Mouse (Mus musculus) T-helper 2 cell (primary cell): ENCODE data around the gene Acap2.

Experiments
- in situ Hi-C: fragments of 300-600 bp; cut with MboI, MseI; formaldehyde crosslinking; loops from one replicate; pipeline ENCODE4 v1.15.1; 2025; ENCODE audit warnings: high pct_unique_total_duplicates

Acap2 gene

DNA sequence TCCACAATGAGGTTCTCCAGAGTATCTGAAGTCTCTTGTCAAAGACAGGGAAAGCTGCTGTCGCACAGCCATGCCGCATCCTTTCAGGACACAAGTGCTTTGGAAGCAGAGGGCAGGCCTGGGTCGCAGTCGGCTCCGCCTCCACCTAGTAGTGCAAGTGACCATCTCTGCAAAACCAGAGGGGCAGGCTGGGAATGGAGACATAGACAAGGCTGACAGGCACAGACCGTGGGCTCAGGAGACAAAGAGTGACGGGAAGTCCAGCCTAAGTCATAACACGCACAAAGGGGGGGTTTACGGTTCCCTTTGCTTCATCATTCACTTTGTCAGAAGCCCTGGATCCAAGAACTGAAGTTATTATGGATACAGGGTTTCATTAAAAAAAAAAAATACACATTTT lies 107.9 kb downstream of the Acap2 start:
- in situ Hi-C loops = no loop called here

DNA sequence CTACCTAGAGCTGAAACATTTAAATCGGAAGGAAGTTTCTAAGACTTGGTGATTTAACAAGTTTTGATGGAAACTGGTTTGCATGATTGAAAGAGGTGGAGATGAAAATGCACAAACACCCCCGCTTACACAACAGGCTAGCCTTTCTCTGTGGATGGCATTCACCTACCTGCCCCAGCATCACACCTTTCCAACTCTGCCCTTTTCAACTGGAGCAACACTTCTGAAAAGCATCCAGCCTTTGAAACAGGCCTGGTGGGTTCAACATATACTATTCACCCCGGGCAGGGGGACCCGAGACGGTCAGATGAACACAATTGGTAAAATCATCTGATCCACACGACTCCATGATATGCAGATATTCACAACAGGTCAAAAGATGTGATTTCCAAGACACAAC lies 119.2 kb downstream of the Acap2 start:
- in situ Hi-C loops = loop anchor here (10.0 kb wide), 2 partner anchors 113 to 1983 kb away; partner anchors contain the start of gene Lmln

DNA sequence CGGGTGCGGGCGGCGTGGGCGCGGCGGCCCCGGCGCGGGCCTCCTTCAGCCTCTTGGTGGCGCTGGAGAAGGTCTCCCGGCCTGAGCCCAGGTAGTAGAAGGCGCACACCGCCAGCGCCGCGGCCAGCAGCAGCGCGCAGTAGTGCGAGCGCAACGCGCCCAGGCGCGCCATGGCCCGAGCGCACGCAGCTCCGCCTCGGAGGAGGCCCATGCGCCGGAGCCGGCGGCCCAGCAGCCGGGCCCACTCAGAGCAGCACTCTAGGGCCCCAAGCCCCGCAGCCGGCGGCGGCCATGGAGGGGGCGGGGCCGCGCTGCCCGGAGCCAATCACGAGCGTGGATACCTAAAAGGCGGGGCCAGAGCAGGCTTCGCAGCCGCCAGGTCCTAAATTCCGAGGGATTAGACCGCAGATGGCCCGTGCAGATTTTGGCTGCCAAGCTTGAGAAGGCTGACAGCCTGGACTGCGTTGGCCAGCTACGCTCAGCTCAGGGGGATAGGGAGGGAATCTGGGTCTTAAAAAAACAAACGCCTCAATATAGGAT lies 119.8 kb downstream of the Acap2 start, which contains the start of gene Xxylt1:
Gene Xxylt1 (minus strand): TSS at position 308 of the 540 bp plus-strand sequence.
- in situ Hi-C loops = loop anchor here (10.0 kb wide), 2 partner anchors 114 to 1984 kb away; partner anchors contain the start of gene Lmln

GRCm38 (mm10) chr16:31080573-31081051 lies 120.4 kb downstream of the Acap2 start:
- in situ Hi-C loops = loop anchor here (10.0 kb wide), 2 partner anchors 114 to 1984 kb away; partner anchors contain the start of gene Lmln

- in situ Hi-C loops = no loop called here
Observed at GRCm38 (mm10) chr16:31077396-31077795, 123.6 kb downstream of the Acap2 start.

GRCm38 (mm10) chr16:31076436-31076835 lies 124.6 kb downstream of the Acap2 start:
- in situ Hi-C loops = no loop called here

- in situ Hi-C loops = loop anchor here (5.0 kb wide), 1 partner anchor 482 kb away; no protein-coding TSS in a partner anchor
Observed at GRCm38 (mm10) chr16:31074324-31074908, 126.6 kb downstream of the Acap2 start.

DNA sequence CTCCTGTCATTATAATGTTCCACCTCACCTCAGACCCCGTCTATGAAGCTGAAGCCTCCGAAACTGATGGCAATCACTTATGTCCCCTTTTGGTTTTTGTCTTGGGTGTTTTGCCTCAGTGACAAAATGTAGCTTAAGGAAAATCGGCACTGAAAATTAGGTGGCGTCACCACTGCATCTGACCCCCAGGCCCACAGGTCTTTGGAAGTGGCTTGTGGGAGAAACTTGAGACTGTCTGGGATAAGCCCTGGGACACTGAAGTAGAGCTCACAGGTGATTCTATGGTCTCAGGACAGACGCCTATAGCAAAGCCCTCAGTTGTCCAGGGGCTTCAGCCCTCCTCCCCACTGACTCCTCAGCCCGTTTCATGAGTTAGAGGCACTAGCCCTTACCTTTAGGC lies 129.3 kb downstream of the Acap2 start:
- in situ Hi-C loops = loop anchor here (5.0 kb wide), 1 partner anchor 479 kb away; no protein-coding TSS in a partner anchor

DNA sequence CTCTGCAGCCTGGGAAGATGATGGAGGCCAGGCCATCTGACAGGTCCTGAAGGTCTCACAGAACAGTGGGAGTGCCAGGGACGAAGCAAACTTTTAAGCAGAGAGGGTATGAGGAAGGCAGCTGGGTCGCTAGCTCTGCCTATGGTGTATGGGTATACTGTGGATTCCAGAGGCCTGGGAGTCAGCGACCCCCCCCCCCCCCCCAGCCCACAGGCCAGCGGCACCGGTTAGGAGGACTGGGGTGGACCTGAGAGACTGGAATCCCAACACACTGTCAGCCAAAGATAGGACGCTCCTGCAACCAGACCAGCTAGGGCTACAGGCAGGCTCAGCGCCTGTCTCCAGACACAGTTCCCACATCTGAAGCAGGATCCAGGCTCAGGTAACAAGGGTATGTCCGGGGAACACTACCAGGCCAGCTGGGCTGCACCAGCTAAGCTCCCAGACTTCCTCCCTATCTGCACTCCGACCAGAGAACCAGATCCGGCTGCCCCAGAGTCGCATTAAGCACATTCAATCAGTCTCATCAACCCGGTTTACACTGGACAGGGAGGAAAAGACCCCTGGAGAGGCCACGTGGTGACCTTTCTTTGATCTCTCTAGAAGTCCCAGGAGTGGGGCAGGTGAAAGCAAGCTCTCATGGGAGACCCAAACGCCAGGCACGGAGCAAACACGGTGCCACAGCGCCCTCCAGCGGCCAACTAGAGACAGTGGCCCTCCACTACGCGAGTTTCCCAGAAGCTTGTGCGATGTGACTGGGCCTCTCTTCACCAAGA lies 130.5 kb downstream of the Acap2 start:
- in situ Hi-C loops = loop anchor here (5.0 kb wide), 1 partner anchor 478 kb away; no protein-coding TSS in a partner anchor

DNA sequence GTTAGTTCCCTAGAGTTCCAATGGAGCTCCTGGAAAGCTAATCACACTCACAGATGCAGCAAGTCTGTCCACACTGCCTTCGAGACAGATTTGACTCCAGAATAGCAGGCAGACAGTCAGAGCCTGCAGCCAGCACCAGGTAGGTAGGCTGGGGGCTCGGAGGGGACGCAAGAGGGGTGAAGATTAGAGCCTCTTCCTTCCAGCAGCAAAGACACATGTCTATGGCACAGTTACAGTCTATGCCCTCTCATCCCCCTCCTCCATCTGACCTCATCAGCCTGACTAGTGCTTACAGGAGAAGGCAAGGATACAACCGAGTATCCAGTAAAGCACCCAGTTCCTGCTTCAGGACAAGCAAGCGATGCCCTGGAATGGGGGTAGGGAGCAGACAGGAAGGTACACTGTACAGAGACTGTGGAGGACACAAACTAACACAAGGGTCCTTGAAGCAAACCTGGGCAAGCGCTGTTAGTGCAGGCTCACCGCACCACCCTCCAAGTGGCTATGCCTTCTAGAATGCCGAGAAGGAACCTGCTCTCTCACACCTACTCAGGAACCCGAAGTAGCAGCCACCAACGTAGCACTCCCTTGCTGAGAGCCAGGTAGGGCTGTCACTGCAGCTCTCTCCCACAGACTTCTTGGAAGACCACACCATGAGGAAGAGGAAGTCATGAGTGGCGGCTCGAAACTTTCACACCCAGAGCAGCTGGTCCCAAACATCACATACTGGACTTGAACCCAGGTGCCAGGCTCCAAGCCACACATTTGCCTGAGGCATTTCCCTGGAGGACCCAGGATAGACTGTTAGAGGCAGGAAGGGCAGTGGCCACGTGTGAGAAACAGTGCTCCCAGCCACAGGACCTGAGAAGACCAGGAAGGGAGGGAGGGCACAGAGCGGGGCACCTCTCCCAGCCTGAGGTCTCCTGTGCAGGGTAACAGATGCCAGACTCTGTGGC lies 131.6 kb downstream of the Acap2 start:
- in situ Hi-C loops = loop anchor here (5.0 kb wide), 1 partner anchor 477 kb away; no protein-coding TSS in a partner anchor

DNA sequence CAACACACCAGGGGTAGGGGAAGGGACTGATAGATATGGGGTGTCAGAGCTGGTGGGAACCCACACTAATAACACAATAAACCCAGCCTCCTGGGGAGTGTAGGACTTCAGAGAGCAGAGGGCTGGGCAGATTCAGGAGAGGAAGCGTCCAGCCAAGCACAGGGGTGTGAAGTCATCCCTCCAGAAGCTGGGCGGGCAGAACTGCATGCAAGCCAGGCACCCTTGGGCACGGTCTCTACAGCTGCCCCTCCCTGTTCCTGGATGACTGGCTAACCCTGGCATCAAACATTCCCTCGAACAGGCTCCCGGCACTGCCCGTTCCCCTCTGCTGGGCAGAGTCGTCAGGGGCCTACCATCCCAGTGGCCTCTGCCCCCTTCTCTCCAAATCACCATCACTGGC lies 132.8 kb downstream of the Acap2 start:
- in situ Hi-C loops = no loop called here

GRCm38 (mm10) chr16:31066344-31067098 lies 134.5 kb downstream of the Acap2 start:
- in situ Hi-C loops = no loop called here

GRCm38 (mm10) chr16:31064782-31065181 lies 136.3 kb downstream of the Acap2 start:
- in situ Hi-C loops = no loop called here

DNA sequence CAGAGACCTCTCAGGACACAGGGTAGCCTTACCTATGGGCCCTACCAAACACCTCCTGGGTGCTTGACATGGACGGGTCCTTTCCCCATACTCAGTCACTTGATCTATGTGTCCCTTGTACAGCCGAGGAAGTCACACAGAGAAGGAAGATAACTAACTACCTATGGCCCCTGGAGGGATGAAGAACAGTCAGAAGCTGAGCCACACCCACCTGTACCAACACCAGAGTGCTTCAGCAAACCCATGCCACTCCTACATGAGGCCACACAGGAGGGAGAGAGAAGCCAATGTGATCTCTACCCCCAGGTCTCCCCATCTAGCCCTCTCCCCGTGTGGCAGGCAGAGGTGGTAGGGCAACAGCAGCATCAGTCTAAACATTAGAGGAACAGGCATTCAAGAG lies 138.1 kb downstream of the Acap2 start:
- in situ Hi-C loops = no loop called here

DNA sequence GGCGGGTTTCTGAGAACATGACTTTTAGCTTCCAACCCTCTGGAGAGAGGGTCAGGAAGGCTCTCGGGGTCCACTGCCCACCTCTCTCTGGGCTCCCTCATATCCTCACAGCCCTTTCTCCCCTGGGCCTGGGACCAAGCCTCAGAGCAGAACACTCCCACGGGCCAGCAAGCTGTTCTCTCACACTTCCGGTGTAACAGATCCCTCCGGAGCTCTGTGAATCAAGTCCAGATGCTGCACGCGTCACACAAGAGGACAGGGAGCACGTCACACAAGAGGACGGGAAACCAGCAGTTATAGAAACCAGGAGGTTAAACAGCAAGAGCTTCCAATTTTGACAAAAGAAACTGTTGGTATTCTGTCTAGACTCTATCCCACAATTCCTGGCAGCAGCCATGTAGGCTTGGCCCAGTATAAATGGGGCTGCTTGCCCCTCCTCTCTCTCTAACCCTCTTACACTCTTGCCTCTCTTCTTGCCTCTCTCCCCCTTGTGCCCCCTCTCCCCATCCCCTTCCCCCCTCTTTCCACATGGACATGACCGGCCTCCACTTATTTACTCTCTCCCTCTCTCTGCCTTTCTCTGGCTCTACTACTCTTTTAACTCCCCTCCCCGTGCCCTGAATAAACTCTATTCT lies 139.7 kb downstream of the Acap2 start:
- in situ Hi-C loops = no loop called here

DNA sequence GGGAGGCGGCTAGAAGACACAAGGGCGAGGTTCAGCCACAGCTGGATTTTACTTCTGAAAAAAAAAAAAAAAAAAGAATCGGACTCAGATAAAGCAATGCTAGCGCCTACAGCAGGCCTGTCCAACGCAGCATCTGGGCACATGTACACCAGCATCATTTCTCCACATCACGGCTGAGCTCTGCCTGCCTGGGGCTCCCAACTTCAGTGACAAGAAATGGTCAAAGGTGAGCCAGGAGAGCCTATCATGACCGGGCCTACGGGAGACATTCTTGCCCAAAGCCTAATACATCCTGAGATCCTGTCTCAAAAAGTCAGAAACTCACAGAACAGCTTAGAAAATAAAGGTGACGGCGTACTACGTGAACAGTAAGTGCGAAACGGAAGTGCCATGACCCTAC lies 140.3 kb downstream of the Acap2 start:
- in situ Hi-C loops = no loop called here

DNA sequence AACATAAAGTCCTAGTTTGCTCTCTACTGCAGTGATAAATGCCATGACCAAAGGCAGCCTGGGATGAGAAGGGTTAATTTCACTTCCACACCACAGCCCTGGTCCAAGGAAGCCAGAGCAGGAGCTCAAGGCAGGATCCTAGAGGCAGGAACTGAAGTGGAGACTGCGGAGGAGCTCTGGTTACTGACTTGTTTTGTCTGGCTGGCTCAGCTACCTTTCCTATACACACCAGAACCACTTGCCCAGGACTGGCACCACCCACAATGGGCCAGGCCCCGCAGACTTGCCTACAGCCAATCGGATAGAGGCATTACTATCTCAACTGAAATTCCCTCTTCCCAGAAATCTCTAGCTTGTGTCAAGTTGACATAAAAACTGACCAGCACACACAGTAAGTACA lies 140.8 kb downstream of the Acap2 start:
- in situ Hi-C loops = no loop called here

GRCm38 (mm10) chr16:31059730-31060129 lies 141.3 kb downstream of the Acap2 start:
- in situ Hi-C loops = no loop called here

DNA sequence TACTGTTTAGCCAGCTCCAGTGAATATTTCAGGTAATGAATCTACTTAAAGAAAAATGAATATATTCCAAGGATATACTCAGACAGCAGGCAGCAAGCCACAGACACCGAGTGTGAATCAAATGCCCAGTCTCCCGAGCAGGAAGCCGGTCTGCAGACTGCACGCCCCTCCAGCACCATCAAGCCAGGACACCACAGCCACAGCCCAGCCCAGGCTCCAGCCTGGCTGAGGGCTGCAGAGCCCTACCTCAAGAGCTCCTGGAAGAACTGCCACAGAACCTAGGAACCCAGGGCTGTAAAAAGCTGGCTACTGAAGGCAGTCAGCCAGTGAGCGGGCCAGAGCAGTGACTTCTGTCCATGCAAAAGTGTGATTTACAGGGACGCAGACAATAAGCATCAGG lies 148.2 kb downstream of the Acap2 start:
- in situ Hi-C loops = no loop called here

DNA sequence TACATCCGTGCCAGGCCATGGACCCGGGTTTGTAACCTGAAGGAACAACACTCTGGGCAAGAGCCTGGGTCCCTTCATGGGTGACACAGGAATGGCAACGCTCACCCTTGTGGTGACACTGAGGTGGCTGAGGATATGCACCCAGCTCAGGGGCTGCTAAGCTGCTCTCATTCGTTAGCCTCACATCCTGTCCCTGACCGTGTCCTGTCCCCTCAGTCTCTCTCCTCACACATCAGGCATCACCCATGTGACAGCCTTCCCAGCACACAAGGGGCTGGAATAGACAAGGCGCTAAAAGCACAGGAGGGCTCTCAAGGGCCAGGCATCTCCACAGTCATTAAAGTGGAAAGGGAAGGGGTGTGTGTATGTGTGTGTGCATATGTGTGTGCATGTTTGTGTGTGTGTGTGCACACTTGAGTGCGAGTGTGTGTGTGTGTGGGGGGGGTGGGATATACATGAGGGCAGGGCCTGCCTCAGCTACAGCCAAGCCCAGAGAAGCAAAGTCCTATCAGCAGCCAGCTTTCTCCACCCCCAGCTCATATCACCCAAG lies 148.8 kb downstream of the Acap2 start:
- in situ Hi-C loops = no loop called here
